Mouse (Mus musculus) stomach, embryonic 14.5 days (tissue): Measurements from ENCODE around the gene Sirt1. TPM values are rescaled to one million over a fixed set of nuclear protein-coding genes. Genes with fewer than 3 reads are reported as not detected.

Experiments used
- ATAC-seq: fragments of 200-750 bp; cut with Nextera tagmentation; 2 replicates; pipeline ENCODE4 v1.8.0; 2017; ENCODE audit warnings: low read depth, moderate TSS enrichment; ENCODE audit not compliant: insufficient number of reproducible peaks, insufficient read depth, low FRiP score
- H3K27ac ChIP-seq: fragments of 300-500 bp; sonication (generic); 2 replicates; pipeline ENCODE4 v1.5.1; 2014; ENCODE audit warnings: mild to moderate bottlenecking, low read length, moderate library complexity, mixed read lengths
- H3K27me3 ChIP-seq: fragments of 300-500 bp; sonication (generic); 2 replicates; pipeline ENCODE4 v1.6.1; 2014; ENCODE audit warnings: low read length, control low read depth, mixed read lengths; ENCODE audit not compliant: control insufficient read depth, insufficient read depth
- H3K36me3 ChIP-seq: fragments of 300-500 bp; sonication (generic); 2 replicates; pipeline ENCODE4 v1.6.1; 2014; ENCODE audit warnings: mild to moderate bottlenecking, control low read depth, low read length, moderate library complexity, mixed read lengths; ENCODE audit not compliant: control insufficient read depth, insufficient read depth
- H3K4me1 ChIP-seq: fragments of 300-500 bp; sonication (generic); 2 replicates; pipeline ENCODE4 v1.6.1; 2014; ENCODE audit warnings: low read length, control low read depth, mixed read lengths; ENCODE audit not compliant: control insufficient read depth, insufficient read depth
- H3K4me2 ChIP-seq: fragments of 300-500 bp; sonication (generic); replicated peaks from 2 replicates; pipeline ENCODE4 v1.6.1; 2014; ENCODE audit warnings: low read depth, low read length, control low read depth
- H3K4me3 ChIP-seq: fragments of 300-500 bp; sonication (generic); 2 replicates; pipeline ENCODE4 v1.5.1; 2014; ENCODE audit warnings: low read depth, low read length, control low read depth
- H3K9ac ChIP-seq: fragments of 300-500 bp; sonication (generic); replicated peaks from 2 replicates; pipeline ENCODE4 v1.6.1; 2014; ENCODE audit warnings: low read depth, mild to moderate bottlenecking, control low read depth, low read length, moderate library complexity, mixed read lengths
- H3K9me3 ChIP-seq: fragments of 300-500 bp; sonication (generic); 2 replicates; pipeline ENCODE4 v1.6.1; 2016; ENCODE audit warnings: low read depth, low read length, control low read depth; ENCODE audit not compliant: control insufficient read depth
- WGBS: fragments of 180-500 bp; shearing (Covaris S2); extraction: QIAGEN DNeasy Blood & Tissue Kit; methylation state at CpG from one replicate; pipeline ENCODE4 v1.1.7; 2014; 5-methylcytosine and 5-hydroxymethylcytosine counted together
- polyA plus RNA-seq: library from polyadenylated mRNA; unstranded; fragments of >200 nt; fragmentation: Nextera tagmentation; extraction: Ambion mirVana; gene quantifications from 2 replicates; pipeline ENCODE4 v1.2.1, GENCODE M21; 2014

Sirt1 gene
- polyA plus RNA-seq, 1 experiment from 2014 or later: 8.1 TPM

- WGBS: 67% methylated on average over 6 of the region's 6 CpGs
- H3K36me3 ChIP-seq: no peaks in the 10 kb centered on the region
- H3K9me3 ChIP-seq: no peaks in the 10 kb centered on the region
- H3K4me1 ChIP-seq: peaks cover 5% of the 10 kb centered on the region; the same call in 1 of the 2 replicates
- no peak overlapping the region for H3K4me3 ChIP-seq
- 0 out of 2 replicates have a peak, but pooled peaks cover 2% of the 10 kb centered on the region for H3K27me3 ChIP-seq
- no peak overlapping the region for H3K4me2 ChIP-seq
- H3K9ac ChIP-seq: no peak overlapping the region
- H3K27ac ChIP-seq: no peak overlapping the region
- ATAC-seq: no peak
Observed at GRCm38 (mm10) chr10:63378948-63379680, 2.4 kb downstream of the Sirt1 start.

DNA sequence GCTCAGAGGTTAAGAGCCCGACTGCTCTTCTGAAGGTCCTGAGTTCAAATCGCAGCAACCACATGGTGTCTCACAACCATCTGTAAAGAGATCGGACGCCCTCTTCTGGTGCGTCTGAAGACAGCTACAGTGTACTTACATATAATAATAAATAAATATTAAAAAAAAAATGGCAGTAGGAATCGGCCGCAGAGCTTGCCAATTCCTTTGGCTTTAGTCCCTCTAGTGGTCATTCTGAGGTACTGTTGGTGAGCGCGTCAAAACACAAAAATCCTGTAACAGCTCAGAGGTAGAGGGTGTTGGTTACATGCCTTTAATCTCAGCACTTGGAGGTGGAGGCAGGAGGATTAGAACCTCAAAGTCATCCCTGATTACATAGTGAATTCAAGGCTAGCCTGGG, 4.0 kb downstream of the Sirt1 start:
- ATAC-seq: no peak
- H3K36me3 ChIP-seq: no peaks in the 10 kb centered on the region
- H3K27me3 ChIP-seq: 0 out of 2 replicates have a peak, but pooled peaks cover 2% of the 10 kb centered on the region
- H3K9ac ChIP-seq: no peak overlapping the region
- 20% methylated on average over 9 of the region's 9 CpGs for WGBS
- no peak overlapping the region for H3K4me2 ChIP-seq
- peaks cover 5% of the 10 kb centered on the region; the same call in 1 of the 2 replicates for H3K4me1 ChIP-seq
- no peak overlapping the region for H3K27ac ChIP-seq
- no peaks in the 10 kb centered on the region for H3K9me3 ChIP-seq
- H3K4me3 ChIP-seq: no peak overlapping the region

DNA sequence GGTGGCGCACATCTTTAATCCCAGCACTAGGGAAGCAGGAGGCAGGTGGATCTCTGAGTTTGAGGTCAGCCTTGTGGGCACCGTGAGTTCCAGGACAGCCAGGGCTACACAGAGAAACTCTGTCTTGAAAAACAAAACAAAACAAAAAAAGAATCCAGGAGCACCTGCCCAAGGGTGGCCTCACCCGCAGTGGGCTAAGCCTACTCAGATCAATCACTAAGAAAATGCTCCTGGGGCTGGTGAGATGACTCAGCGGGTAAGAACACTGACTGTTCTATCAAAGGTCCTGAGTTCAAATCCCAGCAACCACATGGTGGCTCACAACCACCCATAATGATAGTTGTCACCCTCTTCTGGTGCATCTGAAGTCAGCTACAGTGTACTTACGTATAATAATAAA, 5.2 kb downstream of the Sirt1 start:
- Histone ChIP-seq H3K36me3 (no peaks in the 10 kb centered on the region), H3K27ac (no peak overlapping the region), H3K9me3 (no peaks in the 10 kb centered on the region), H3K9ac (no peak overlapping the region), H3K4me3 (no peak overlapping the region), H3K4me2 (no peak overlapping the region), H3K4me1 (0 out of 2 replicates have a peak, but pooled peaks cover under 1% of the 10 kb centered on the region), H3K27me3 (0 out of 2 replicates have a peak, but pooled peaks cover 2% of the 10 kb centered on the region)
- 82% methylated on average over 5 of the region's 5 CpGs for WGBS
- no peak for ATAC-seq

- Histone ChIP-seq H3K4me3 (no peak overlapping the region), H3K27ac (no peak overlapping the region), H3K27me3 (no peaks in the 10 kb centered on the region), H3K36me3 (no peaks in the 10 kb centered on the region), H3K4me2 (no peak overlapping the region), H3K9me3 (no peaks in the 10 kb centered on the region), H3K4me1 (no peaks in the 10 kb centered on the region), H3K9ac (no peak overlapping the region)
- 85% methylated on average over 3 of the region's 3 CpGs for WGBS
- no peak for ATAC-seq
Observed at GRCm38 (mm10) chr10:63368041-63368440, 13.5 kb downstream of the Sirt1 start.

- no peak overlapping the region for H3K9ac ChIP-seq
- no peaks in the 10 kb centered on the region for H3K4me1 ChIP-seq
- no peaks in the 10 kb centered on the region for H3K27me3 ChIP-seq
- H3K27ac ChIP-seq: no peak overlapping the region
- no peak for ATAC-seq
- no peaks in the 10 kb centered on the region for H3K36me3 ChIP-seq
- H3K4me2 ChIP-seq: no peak overlapping the region
- 80% methylated on average over 6 of the region's 6 CpGs for WGBS
- no peak overlapping the region for H3K4me3 ChIP-seq
- H3K9me3 ChIP-seq: no peaks in the 10 kb centered on the region
Observed at GRCm38 (mm10) chr10:63367386-63367785, 14.1 kb downstream of the Sirt1 start.

- no peaks in the 10 kb centered on the region for H3K9me3 ChIP-seq
- no peak for ATAC-seq
- no peak overlapping the region for H3K4me2 ChIP-seq
- H3K27me3 ChIP-seq: no peaks in the 10 kb centered on the region
- no peaks in the 10 kb centered on the region for H3K36me3 ChIP-seq
- 61% methylated on average over 7 of the region's 7 CpGs for WGBS
- H3K9ac ChIP-seq: no peak overlapping the region
- H3K4me1 ChIP-seq: no peaks in the 10 kb centered on the region
- no peak overlapping the region for H3K4me3 ChIP-seq
- H3K27ac ChIP-seq: no peak overlapping the region
Observed at GRCm38 (mm10) chr10:63365918-63366455, 15.5 kb downstream of the Sirt1 start.

- Histone ChIP-seq H3K27me3 (no peaks in the 10 kb centered on the region), H3K9me3 (no peaks in the 10 kb centered on the region), H3K9ac (no peak overlapping the region), H3K27ac (no peak overlapping the region), H3K36me3 (no peaks in the 10 kb centered on the region), H3K4me2 (no peak overlapping the region), H3K4me3 (no peak overlapping the region), H3K4me1 (no peaks in the 10 kb centered on the region)
- WGBS: 58% methylated on average over 1 of the region's 1 CpGs
- no peak for ATAC-seq
Observed at GRCm38 (mm10) chr10:63360502-63360901, 21.0 kb downstream of the Sirt1 start.

DNA sequence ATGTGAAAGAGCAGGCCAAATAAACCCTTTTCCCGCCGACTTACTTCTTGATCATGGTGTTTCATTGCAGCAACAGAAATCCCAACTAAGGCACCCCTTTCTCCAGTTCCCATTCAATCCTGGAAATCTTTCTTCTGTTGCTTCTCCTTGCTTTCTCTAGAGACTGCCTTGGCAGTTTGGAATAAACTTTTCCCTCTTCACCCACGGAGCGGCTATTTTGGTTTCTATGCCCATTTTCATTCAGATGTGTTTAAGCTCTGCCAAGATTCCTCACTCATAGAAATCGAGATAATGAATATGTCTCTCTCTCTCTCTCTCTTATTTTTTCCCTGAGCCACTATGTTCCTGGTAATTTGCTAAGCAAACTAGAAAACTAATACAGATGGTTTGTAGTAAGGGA, 29.4 kb downstream of the Sirt1 start:
- Histone ChIP-seq H3K27ac (no peak overlapping the region), H3K27me3 (no peaks in the 10 kb centered on the region), H3K36me3 (no peaks in the 10 kb centered on the region), H3K9ac (no peak overlapping the region), H3K4me2 (no peak overlapping the region), H3K4me1 (no peaks in the 10 kb centered on the region), H3K4me3 (no peak overlapping the region), H3K9me3 (no peaks in the 10 kb centered on the region)
- WGBS: 86% methylated on average over 5 of the region's 5 CpGs
- no peak for ATAC-seq
